Mouse (Mus musculus): ENCODE measurements around the gene Rgs7bp. TPM values are rescaled to one million over a fixed set of nuclear protein-coding genes. Genes with fewer than 3 reads are reported as not detected.

Rgs7bp gene
- 0.26 and 0.51 TPM in 2 replicates for polyA plus RNA-seq (2012; rRNA removed; ENCODE audit: low replicate concordance)

DNA sequence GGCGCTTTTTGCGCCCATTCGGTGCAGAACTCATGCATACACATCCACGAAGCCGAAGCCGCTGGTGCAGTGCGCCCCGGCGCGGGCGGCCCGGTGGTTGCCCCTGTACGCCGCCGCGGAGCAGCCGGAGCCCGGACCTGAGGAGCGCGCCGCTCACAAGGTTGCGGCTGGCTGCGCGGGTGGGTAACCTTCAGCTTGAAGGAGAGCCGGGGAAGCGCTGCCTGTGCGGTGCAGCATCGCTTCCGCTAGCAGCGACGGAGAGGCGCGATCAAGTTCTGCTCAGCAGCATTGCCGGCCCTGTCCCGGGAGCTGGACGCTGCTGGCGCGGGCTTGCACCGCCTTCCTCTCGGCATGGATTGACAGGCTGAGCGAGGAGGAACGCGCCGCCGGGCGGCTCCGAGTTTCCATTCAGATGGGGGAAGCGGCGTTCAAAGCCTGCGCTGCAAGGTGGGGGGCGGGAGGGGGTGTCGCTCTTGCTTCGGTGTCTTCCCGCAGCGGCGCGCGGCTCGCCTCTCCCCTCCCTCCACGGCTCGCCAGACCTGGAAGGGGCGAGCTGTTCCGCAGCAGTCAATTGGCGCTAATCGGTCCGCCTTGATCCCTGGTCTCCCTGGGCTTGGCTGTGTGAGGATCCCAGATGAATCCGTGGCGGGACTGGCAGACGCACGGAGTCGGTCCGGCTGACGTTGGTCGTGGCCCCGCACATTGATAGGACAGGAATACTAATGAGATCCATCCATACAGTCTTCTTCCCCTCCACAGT, at the start of gene Rgs7bp:
Gene Rgs7bp (minus strand): TSS at position 750 of the 760 bp plus-strand sequence.

DNA sequence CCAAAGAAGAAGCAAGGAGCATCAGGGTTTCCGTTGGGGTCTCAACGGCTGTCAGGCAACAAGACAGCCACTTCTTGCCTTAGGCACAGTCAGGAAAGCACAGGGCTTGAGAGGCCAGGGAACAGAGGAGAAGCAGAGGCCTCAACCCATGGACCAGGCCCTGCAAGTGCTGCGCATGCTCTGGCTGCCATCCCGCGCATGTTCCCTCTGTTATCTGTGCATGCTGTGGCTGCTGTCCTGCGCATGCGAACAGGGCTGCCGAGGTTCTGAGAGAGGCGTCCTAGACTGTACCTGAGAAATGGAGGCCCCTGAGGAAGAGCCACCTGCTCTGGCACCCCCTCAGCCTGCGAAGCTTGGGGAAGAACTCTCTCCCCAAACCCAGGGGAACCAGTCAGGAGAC, 27.1 kb upstream of the Rgs7bp start, which contains the start of gene 4933425L06Rik:
Gene 4933425L06Rik (plus strand): TSS at position 261 of the 400 bp plus-strand sequence.

Other genes with a start within 250 kb of the Rgs7bp start
- 0.39 and 1.1 TPM in 2 replicates for gene Cwc27, start 237.8 kb downstream of the Rgs7bp start, polyA plus RNA-seq (2012; rRNA removed; ENCODE audit: low replicate concordance)
- gene Shisal2b, start 191.0 kb downstream of the Rgs7bp start, polyA plus RNA-seq (2012; rRNA removed; ENCODE audit: low replicate concordance): 0.48 TPM in 1 of 2 replicates, not detected in the other
- gene 4933425L06Rik, start 27.2 kb upstream of the Rgs7bp start, polyA plus RNA-seq (2012; rRNA removed; ENCODE audit: low replicate concordance): not detected in 2 replicates
- gene Rnf180, start 239.9 kb upstream of the Rgs7bp start, polyA plus RNA-seq (2012; rRNA removed; ENCODE audit: low replicate concordance): 0.05 TPM in 1 of 2 replicates, not detected in the other

Data from duodenum, adult 2 months (tissue).